Mouse (Mus musculus): ENCODE data around the gene H6pd.
A peak's percentile ranks its signal among the peaks of the same experiment; 100 is the strongest.
"Not testable (repeated sequence)": the region's sequence is repeated elsewhere in the genome, so short reads cannot be mapped to it uniquely, and the experiment has no call there.

H6pd gene

GRCm38 (mm10) chr4:150008853-150009586, at the start of gene H6pd:
Gene H6pd (minus strand): TSS chr4:150009023.
- DNase-seq (ENCODE audit: low spot score in 2 of 2), result peak; percentile 68 to 75

GRCm38 (mm10) chr4:150057722-150058121, 48.9 kb upstream of the H6pd start:
- no peak for DNase-seq (ENCODE audit: low spot score in 2 of 2)

- no peak for DNase-seq (ENCODE audit: low spot score in 2 of 2)
Measured at GRCm38 (mm10) chr4:150056171-150056570, 47.3 kb upstream of the H6pd start.

GRCm38 (mm10) chr4:150052380-150052779, 43.6 kb upstream of the H6pd start:
- no peak for DNase-seq (ENCODE audit: low spot score in 2 of 2)

- no peak for DNase-seq (ENCODE audit: low spot score in 2 of 2)
Measured at GRCm38 (mm10) chr4:150051514-150051913, 42.7 kb upstream of the H6pd start.

- DNase-seq (ENCODE audit: low spot score in 2 of 2), result no peak
Measured at GRCm38 (mm10) chr4:150049564-150050226, 40.9 kb upstream of the H6pd start.

- no peak for DNase-seq (ENCODE audit: low spot score in 2 of 2)
Measured at GRCm38 (mm10) chr4:150049157-150049513, 40.3 kb upstream of the H6pd start.

GRCm38 (mm10) chr4:150048478-150049156, 39.8 kb upstream of the H6pd start:
- no peak for DNase-seq (ENCODE audit: low spot score in 2 of 2)

GRCm38 (mm10) chr4:150048038-150048437, 39.2 kb upstream of the H6pd start:
- no peak for DNase-seq (ENCODE audit: low spot score in 2 of 2)

GRCm38 (mm10) chr4:150043591-150043990, 34.8 kb upstream of the H6pd start:
- DNase-seq (ENCODE audit: low spot score in 2 of 2), result no peak

GRCm38 (mm10) chr4:150041346-150042110, 32.7 kb upstream of the H6pd start:
- DNase-seq (ENCODE audit: low spot score in 2 of 2), result no peak

- DNase-seq (ENCODE audit: low spot score in 2 of 2), result not testable (repeated sequence)
Measured at GRCm38 (mm10) chr4:150040856-150041255, 32.0 kb upstream of the H6pd start.

GRCm38 (mm10) chr4:150040003-150040581, 31.3 kb upstream of the H6pd start:
- DNase-seq (ENCODE audit: low spot score in 2 of 2), result no peak

GRCm38 (mm10) chr4:150038533-150038932, 29.7 kb upstream of the H6pd start:
- no peak for DNase-seq (ENCODE audit: low spot score in 2 of 2)

- DNase-seq (ENCODE audit: low spot score in 2 of 2), result no peak
Measured at GRCm38 (mm10) chr4:150036094-150036493, 27.3 kb upstream of the H6pd start.

- DNase-seq (ENCODE audit: low spot score in 2 of 2), result peak; percentile 92 to 94
Measured at GRCm38 (mm10) chr4:150035280-150035679, 26.5 kb upstream of the H6pd start.

GRCm38 (mm10) chr4:150033261-150033671, 24.4 kb upstream of the H6pd start:
- no peak for DNase-seq (ENCODE audit: low spot score in 2 of 2)

- DNase-seq (ENCODE audit: low spot score in 2 of 2), result no peak
Measured at GRCm38 (mm10) chr4:150031234-150031890, 22.5 kb upstream of the H6pd start.

- no peak for DNase-seq (ENCODE audit: low spot score in 2 of 2)
Measured at GRCm38 (mm10) chr4:150030449-150031233, 21.8 kb upstream of the H6pd start.

GRCm38 (mm10) chr4:150029885-150030284, 21.1 kb upstream of the H6pd start:
- DNase-seq (ENCODE audit: low spot score in 2 of 2), result no peak

Data from frontal cortex, postnatal 25 days (tissue).